Comparison of ENCODE assay signal across 13 mouse cellular contexts in the genomic region with DNA sequence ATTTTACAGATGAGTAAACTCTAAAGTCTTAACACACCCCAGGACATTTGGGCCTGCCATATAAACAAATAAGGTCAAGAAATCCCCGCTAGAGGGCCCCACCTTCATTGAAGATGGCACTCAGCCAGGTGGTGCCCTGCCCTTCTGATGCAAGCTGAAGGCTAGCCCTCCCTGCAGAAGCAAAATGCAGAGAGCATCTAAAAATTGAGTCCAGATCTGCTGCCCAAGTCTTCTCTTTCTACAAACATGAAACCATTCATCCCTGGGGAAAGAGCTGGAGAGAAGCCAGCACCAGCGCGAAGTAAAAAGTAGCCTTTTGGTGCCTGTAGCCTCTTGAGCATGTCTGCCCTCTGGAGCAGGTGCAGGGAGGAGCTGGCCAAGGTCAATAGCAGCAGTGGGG. TPM values are rescaled to one million over a fixed set of nuclear protein-coding genes. Genes with fewer than 3 reads are reported as not detected.
DNase-seq lines count a peak whose midpoint lies in the region; ATAC-seq and TF ChIP-seq lines count a peak whose summit lies in the region.
"Had no signal": no experiment of that assay in that cellular context is flagged by ENCODE, and none has a peak within 500 bp of the region (broad histone marks: within the 10 kb centered on the region; RNA-seq: fewer than 3 reads in every experiment).

No protein-coding gene starts in this region.

- no peaks in the 10 kb centered on the region for H3K4me1 ChIP-seq in kidney, postnatal 0 days (replicated peaks; ENCODE audit: insufficient read depth, low read length)
- no peaks in the 10 kb centered on the region for H3K4me1 ChIP-seq in kidney, embryonic 15.5 days
- H3K4me1 ChIP-seq: hindbrain, embryonic 12.5 days; neural tube, embryonic 12.5 days had no signal

- no peak overlapping the region for H3K9ac ChIP-seq in kidney, postnatal 0 days (ENCODE audit: low read depth, low read length)
- no peak overlapping the region for H3K9ac ChIP-seq in kidney, embryonic 15.5 days
- H3K9ac ChIP-seq: heart, embryonic 15.5 days; hindbrain, embryonic 12.5 days; midbrain, embryonic 15.5 days; neural tube, embryonic 12.5 days had no signal

- H3K27ac ChIP-seq in kidney, postnatal 0 days = no peak overlapping the region
- H3K27ac ChIP-seq in kidney, embryonic 15.5 days = no peak overlapping the region
- H3K27ac ChIP-seq: heart, embryonic 15.5 days; hindbrain, embryonic 12.5 days; midbrain, embryonic 15.5 days; neural tube, embryonic 12.5 days had no signal

- H3K36me3 ChIP-seq in kidney, postnatal 0 days (ENCODE audit: insufficient read depth, low read length) = no peaks in the 10 kb centered on the region
- H3K36me3 ChIP-seq in kidney, embryonic 15.5 days = no peaks in the 10 kb centered on the region
- H3K36me3 ChIP-seq: heart, embryonic 15.5 days; hindbrain, embryonic 12.5 days; midbrain, embryonic 15.5 days; neural tube, embryonic 12.5 days had no signal

- TF ChIP-seq CTCF in kidney, postnatal 0 days (IDR thresholded peaks at IDR 0.05; ENCODE audit: low read depth) = peak; percentile 24; the same call in 1 of the 2 replicates

- 31% methylated on average over 3 of the region's 3 CpGs for WGBS in kidney, postnatal 0 days
- WGBS in kidney, embryonic 15.5 days = 61% methylated on average over 3 of the region's 3 CpGs

- peak; percentile 12 for DNase-seq in adrenal gland, postnatal 25 days
- DNase-seq in adrenal gland, adult 18-20 months (ENCODE audit: low spot score in 2 of 2) = no peak
- no peak for DNase-seq in kidney, postnatal 0 days (ENCODE audit: low spot score)
- DNase-seq in 3T3-L1 (ENCODE audit: low read depth, low spot score) (peak; percentile 29), MN1 (ENCODE audit: low spot score) (peak; percentile 54)
- DNase-seq in thymus, postnatal 25 days = no peak

- H3K9me3 ChIP-seq in kidney, postnatal 0 days (replicated peaks; ENCODE audit: low read length) = no peaks in the 10 kb centered on the region
- no peaks in the 10 kb centered on the region for H3K9me3 ChIP-seq in kidney, embryonic 15.5 days (replicated peaks)
- H3K9me3 ChIP-seq: heart, embryonic 15.5 days; hindbrain, embryonic 12.5 days; midbrain, embryonic 15.5 days; neural tube, embryonic 12.5 days had no signal

- no peak overlapping the region for H3K4me2 ChIP-seq in kidney, postnatal 0 days (ENCODE audit: low read length)
- no peak overlapping the region for H3K4me2 ChIP-seq in kidney, embryonic 15.5 days
- H3K4me2 ChIP-seq: heart, embryonic 15.5 days; hindbrain, embryonic 12.5 days; midbrain, embryonic 15.5 days; neural tube, embryonic 12.5 days had no signal

- H3K27me3 ChIP-seq in kidney, postnatal 0 days (ENCODE audit: insufficient read depth, low read length) = no peaks in the 10 kb centered on the region
- peaks cover 13% of the 10 kb centered on the region; the same call in 1 of the 2 replicates for H3K27me3 ChIP-seq in kidney, embryonic 15.5 days
- H3K27me3 ChIP-seq: hindbrain, embryonic 12.5 days; midbrain, embryonic 15.5 days; neural tube, embryonic 12.5 days had no signal

- no peak for ATAC-seq in kidney, postnatal 0 days (replicated peaks; ENCODE audit: low FRiP score, low read depth)
- ATAC-seq in kidney, embryonic 15.5 days (replicated peaks; ENCODE audit: low FRiP score) = no peak
- ATAC-seq in monocyte, adult 5-6 weeks (replicated peaks; ENCODE audit: insufficient number of reproducible peaks, low FRiP score, low TSS enrichment, poor library complexity, severe bottlenecking) = no peak
- ATAC-seq: midbrain, embryonic 15.5 days had no signal

- no peak overlapping the region for H3K4me3 ChIP-seq in kidney, postnatal 0 days (replicated peaks; ENCODE audit: low read depth, low read length)
- H3K4me3 ChIP-seq in kidney, embryonic 15.5 days (replicated peaks) = no peak overlapping the region
- H3K4me3 ChIP-seq: heart, embryonic 15.5 days; hindbrain, embryonic 12.5 days; midbrain, embryonic 15.5 days; neural tube, embryonic 12.5 days had no signal

RNA-seq across cellular contexts. Expression of a gene that starts 36.2 kb away (rescaled TPM):
- total RNA-seq in adrenal gland, postnatal 25 days (2021) = 8.4 and 13.2 TPM in 2 replicates
- total RNA-seq in adrenal gland, adult 18-20 months (2021) = 1 to 10 TPM in 1 of 2 experiments, under 1 TPM in 1; 0.51 to 2.1 TPM
- polyA plus RNA-seq in kidney, postnatal 0 days (2015; fragmentation: Nextera tagmentation; extraction: Ambion mirVana) = 54.8 and 58.1 TPM in 2 replicates
- polyA plus RNA-seq in kidney, embryonic 15.5 days (2015; fragmentation: Nextera tagmentation; extraction: Ambion mirVana) = 122 and 131 TPM in 2 replicates
- not detected in 3 replicates for total RNA-seq in monocyte, adult 5-6 weeks (2017)

RNA-seq across cellular contexts. Expression of a gene that starts 40.7 kb away (rescaled TPM):
- 0.18 TPM in 1 of 2 replicates, not detected in the other for total RNA-seq in adrenal gland, postnatal 25 days (2021)
- total RNA-seq in adrenal gland, adult 18-20 months (2021) = not detected
- polyA plus RNA-seq in kidney, postnatal 0 days (2015; fragmentation: Nextera tagmentation; extraction: Ambion mirVana) = 0.38 and 0.41 TPM in 2 replicates
- polyA plus RNA-seq in kidney, embryonic 15.5 days (2015; fragmentation: Nextera tagmentation; extraction: Ambion mirVana) = 0.30 and 0.38 TPM in 2 replicates
- total RNA-seq in monocyte, adult 5-6 weeks (2017) = 0.67 TPM in 1 of 3 replicates, not detected in the others
- total RNA-seq: layer of hippocampus, postnatal 25 days had no signal

RNA-seq across cellular contexts. Expression of a gene that starts 57.5 kb away (rescaled TPM):
- 1.8 and 1.9 TPM in 2 replicates for total RNA-seq in adrenal gland, postnatal 25 days (2021)
- total RNA-seq in adrenal gland, adult 18-20 months (2021) = 1 to 10 TPM; 3.3 to 7.6 TPM
- 0.42 and 0.45 TPM in 2 replicates for polyA plus RNA-seq in kidney, postnatal 0 days (2015; fragmentation: Nextera tagmentation; extraction: Ambion mirVana)
- polyA plus RNA-seq in kidney, embryonic 15.5 days (2015; fragmentation: Nextera tagmentation; extraction: Ambion mirVana) = 0.05 and 0.13 TPM in 2 replicates
- not detected in 3 replicates for total RNA-seq in monocyte, adult 5-6 weeks (2017)

Comparison
In these comparisons a context has a peak if more than half of its experiments do, and no peak if none do; other contexts are left out.
1. DNase-seq: peak in adrenal gland, postnatal 25 days (single experiment), 3T3-L1 (single experiment) and MN1 (single experiment); none in adrenal gland, adult 18-20 months (0 of 2), kidney, postnatal 0 days (single experiment) and thymus, postnatal 25 days (single experiment).